Mouse (Mus musculus) neural tube, embryonic 14.5 days (tissue): Measurements from ENCODE around the gene Tsr1. TPM values are rescaled to one million over a fixed set of nuclear protein-coding genes. Genes with fewer than 3 reads are reported as not detected.

Experiments
- ATAC-seq: fragments of 200-750 bp; cut with Nextera tagmentation; 2 replicates; pipeline ENCODE4 v1.8.0; 2017; ENCODE audit warnings: low read depth, mild to moderate bottlenecking, moderate TSS enrichment, moderate library complexity
- H3K27ac ChIP-seq: fragments of 300-500 bp; sonication (generic); 2 replicates; pipeline ENCODE4 v1.5.1; 2014; ENCODE audit warnings: low read depth, mild to moderate bottlenecking, control low read depth, low read length, moderate library complexity, mixed read lengths
- H3K27me3 ChIP-seq: fragments of 300-500 bp; sonication (generic); 2 replicates; pipeline ENCODE4 v1.6.1; 2014; ENCODE audit warnings: low read length; ENCODE audit not compliant: control insufficient read depth, insufficient read depth
- H3K36me3 ChIP-seq: fragments of 300-500 bp; sonication (generic); 2 replicates; pipeline ENCODE4 v1.6.1; 2014; ENCODE audit warnings: low read length, mixed read lengths; ENCODE audit not compliant: control insufficient read depth, insufficient read depth
- H3K4me1 ChIP-seq: fragments of 300-500 bp; sonication (generic); 2 replicates; pipeline ENCODE4 v1.6.1; 2014; ENCODE audit warnings: low read length; ENCODE audit not compliant: control insufficient read depth, insufficient read depth
- H3K4me2 ChIP-seq: fragments of 300-500 bp; sonication (generic); 2 replicates; pipeline ENCODE4 v1.6.1; 2014; ENCODE audit warnings: mild to moderate bottlenecking, low read depth, low read length, control low read depth
- H3K4me3 ChIP-seq: fragments of 300-500 bp; sonication (generic); 2 replicates; pipeline ENCODE4 v1.5.1; 2014; ENCODE audit warnings: low read depth, low read length, control low read depth, mixed read lengths
- H3K9ac ChIP-seq: fragments of 300-500 bp; sonication (generic); replicated peaks from 2 replicates; pipeline ENCODE4 v1.6.1; 2014; ENCODE audit warnings: low read depth, mild to moderate bottlenecking, control low read depth, low read length, mixed read lengths
- H3K9me3 ChIP-seq: fragments of 300-500 bp; sonication (generic); 2 replicates; pipeline ENCODE4 v1.6.1; 2016; ENCODE audit warnings: low read length; ENCODE audit not compliant: control insufficient read depth
- WGBS: fragments of 180-500 bp; shearing (Covaris S2); extraction: QIAGEN DNeasy Blood & Tissue Kit; methylation state at CpG from one replicate; pipeline ENCODE4 v1.1.7; 2014; 5-methylcytosine and 5-hydroxymethylcytosine counted together
- polyA plus RNA-seq: library from polyadenylated mRNA; unstranded; fragments of >200 nt; fragmentation: Nextera tagmentation; extraction: Ambion mirVana; gene quantifications from 2 replicates; pipeline ENCODE4 v1.2.1, GENCODE M21; 2014

Tsr1 gene
- polyA plus RNA-seq, 1 experiment from 2014 or later, result 27.9 TPM

DNA sequence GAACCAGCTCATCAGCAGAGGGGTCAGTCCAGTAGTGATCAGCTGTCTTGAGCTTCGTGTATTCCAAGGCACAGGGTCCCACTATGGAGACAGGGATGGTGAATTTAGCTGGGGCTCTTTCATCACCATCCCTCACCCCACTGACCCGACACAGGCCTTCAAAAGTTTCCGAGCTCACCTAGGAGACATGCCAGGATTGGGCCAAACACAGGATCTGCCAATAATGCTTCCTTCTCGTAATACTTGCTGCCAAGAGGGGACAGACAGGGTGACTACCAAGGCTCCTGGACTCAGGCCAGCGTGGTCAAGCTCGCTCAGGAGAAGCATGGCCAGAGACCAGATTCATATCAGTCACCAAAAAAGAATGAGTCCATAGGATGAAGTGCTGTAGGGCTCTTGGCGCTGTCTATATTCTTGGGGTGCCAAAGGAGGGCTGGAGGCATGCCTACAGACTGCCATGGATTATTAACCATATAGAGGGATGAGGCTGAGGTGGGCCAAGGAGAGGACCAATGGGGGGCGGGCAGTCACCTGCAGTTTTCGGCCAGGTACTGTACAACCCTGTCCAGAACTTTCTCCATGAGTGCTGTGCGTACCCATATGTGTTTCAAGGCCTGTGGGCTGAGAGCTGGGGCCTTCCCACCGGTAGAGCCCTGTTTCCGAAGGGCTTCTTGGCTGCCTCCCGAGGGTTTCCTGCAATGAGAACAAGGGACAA, 29.7 kb upstream of the Tsr1 start:
- no peak for ATAC-seq

DNA sequence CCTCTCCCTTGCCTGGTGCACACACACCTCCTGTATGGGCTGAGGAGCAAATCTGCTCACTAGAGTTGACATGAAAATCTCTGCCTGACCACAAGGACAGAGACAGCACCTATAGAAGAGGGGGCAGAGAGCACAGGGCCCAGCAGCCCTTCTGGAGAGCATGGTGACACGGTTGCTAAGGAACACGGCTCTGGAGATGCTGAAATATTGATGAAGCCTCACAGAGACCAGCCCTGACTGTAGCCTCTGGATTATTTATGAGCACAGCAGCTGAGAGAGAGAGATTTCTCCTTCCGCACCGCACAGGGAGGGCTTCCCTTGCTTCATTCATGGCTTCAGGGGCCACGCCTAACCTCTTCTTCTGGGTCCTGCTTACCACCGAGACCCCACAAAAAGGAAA, 28.3 kb upstream of the Tsr1 start:
- Histone ChIP-seq H3K9me3 (no peaks in the 10 kb centered on the region), H3K4me2 (no peak overlapping the region), H3K9ac (no peak overlapping the region), H3K36me3 (peaks cover 12% of the 10 kb centered on the region; the same call in 1 of the 2 replicates), H3K4me3 (no peak overlapping the region), H3K4me1 (peaks cover 25% of the 10 kb centered on the region), H3K27ac (peak overlapping the region; percentile 63), H3K27me3 (no peaks in the 10 kb centered on the region)
- 53% methylated on average over 6 of the region's 6 CpGs for WGBS
- ATAC-seq, result peak; percentile 80

More for the DNA sequence above, 29.7 kb upstream of the Tsr1 start:
- no peak overlapping the region for H3K4me2 ChIP-seq
- no peaks in the 10 kb centered on the region for H3K27me3 ChIP-seq
- H3K9me3 ChIP-seq, result no peaks in the 10 kb centered on the region
- H3K4me1 ChIP-seq, result peaks cover 25% of the 10 kb centered on the region
- WGBS, result 88% methylated on average over 13 of the region's 13 CpGs
- H3K9ac ChIP-seq, result no peak overlapping the region
- H3K36me3 ChIP-seq, result peaks cover 16% of the 10 kb centered on the region; the same call in 1 of the 2 replicates
- H3K27ac ChIP-seq, result no peak overlapping the region
- no peak overlapping the region for H3K4me3 ChIP-seq

DNA sequence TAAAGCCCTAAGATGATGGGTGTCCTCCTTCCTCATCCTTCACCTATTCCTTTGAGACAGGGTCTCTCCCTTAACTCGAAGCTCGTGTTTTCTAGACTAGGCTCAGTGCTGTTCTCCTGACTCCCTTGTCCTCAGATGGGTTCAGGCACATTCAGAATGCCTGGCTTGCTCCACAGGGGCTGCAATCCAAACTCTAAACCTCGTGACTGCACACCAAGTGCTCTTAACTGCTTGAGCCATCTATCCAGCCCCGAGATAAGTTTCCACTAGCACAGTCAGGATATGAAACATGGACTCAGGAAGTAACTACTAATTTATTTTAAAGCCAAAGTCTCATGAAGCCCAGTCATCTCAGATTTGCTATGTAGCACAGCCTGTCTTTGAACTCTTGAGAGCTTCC, 27.3 kb upstream of the Tsr1 start:
- peaks cover 12% of the 10 kb centered on the region; the same call in 1 of the 2 replicates for H3K36me3 ChIP-seq
- peaks cover 27% of the 10 kb centered on the region for H3K4me1 ChIP-seq
- WGBS, result 70% methylated on average over 4 of the region's 4 CpGs
- no peaks in the 10 kb centered on the region for H3K27me3 ChIP-seq
- no peak overlapping the region for H3K4me3 ChIP-seq
- no peak for ATAC-seq
- H3K4me2 ChIP-seq, result no peak overlapping the region
- H3K9me3 ChIP-seq, result no peaks in the 10 kb centered on the region
- H3K9ac ChIP-seq, result no peak overlapping the region
- H3K27ac ChIP-seq, result peak overlapping the region; percentile 62; the same call in 1 of the 2 replicates

DNA sequence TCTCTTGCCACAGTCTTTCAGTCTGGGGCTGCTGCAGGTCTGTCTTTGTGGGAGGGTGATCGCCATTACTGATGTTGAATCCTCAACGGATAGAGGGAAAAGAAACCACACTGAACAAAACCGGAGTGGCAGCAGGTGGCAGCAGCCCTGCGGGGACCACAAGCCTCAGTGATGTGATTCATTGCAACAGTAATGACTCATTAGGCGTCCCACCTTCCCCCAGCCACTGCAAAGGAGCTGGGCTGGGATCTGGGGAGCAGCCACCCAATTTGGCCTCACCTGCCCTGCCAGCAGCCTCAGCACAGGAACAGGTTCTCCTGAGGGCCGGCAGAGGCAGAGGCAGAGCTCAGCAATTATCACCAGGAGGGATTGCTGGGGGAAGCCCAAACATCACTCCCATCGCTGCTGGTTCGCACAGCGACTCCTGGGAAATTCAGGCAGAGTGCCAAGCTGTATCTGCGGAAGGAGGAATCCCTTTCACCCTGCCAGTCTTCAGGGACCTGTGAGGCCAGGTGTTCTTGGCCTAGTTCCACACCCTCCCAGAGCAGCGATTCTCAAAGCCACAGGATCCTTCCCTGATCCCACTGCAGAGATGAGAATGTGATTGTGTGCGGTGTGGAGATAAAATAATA, 26.8 kb upstream of the Tsr1 start:
- Histone ChIP-seq H3K9ac (no peak overlapping the region), H3K27ac (peak overlapping the region; percentile 62; the same call in 1 of the 2 replicates), H3K4me1 (peaks cover 28% of the 10 kb centered on the region), H3K27me3 (no peaks in the 10 kb centered on the region), H3K4me2 (no peak overlapping the region), H3K9me3 (no peaks in the 10 kb centered on the region), H3K36me3 (peaks cover 12% of the 10 kb centered on the region; the same call in 1 of the 2 replicates), H3K4me3 (no peak overlapping the region)
- ATAC-seq, result 0 out of 2 replicates have a peak, but pooled peaks have one; percentile 16
- WGBS, result 12% methylated on average over 12 of the region's 12 CpGs

DNA sequence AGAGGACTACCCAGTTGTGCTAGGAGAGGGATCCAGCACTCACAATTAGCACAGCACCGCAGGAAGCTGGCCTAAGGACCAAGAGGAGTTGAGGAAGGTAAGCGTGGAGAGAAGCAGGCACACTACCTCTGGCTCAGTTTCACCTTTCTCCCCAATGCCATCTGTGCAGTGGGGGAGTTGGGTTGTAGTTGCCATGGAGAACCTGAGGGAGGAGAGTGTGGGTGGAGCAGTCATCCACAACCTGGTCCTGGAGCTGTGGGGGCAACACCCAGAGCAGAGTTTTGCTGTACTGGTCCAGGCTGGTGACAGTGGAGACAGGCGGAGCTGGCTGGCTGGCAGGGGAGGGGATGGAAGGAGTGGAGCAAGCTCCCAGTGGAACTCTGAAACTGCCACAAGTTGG, 23.2 kb upstream of the Tsr1 start:
- H3K27ac ChIP-seq, result no peak overlapping the region
- no peak overlapping the region for H3K9ac ChIP-seq
- H3K4me2 ChIP-seq, result no peak overlapping the region
- no peaks in the 10 kb centered on the region for H3K36me3 ChIP-seq
- no peak overlapping the region for H3K4me3 ChIP-seq
- H3K9me3 ChIP-seq, result no peaks in the 10 kb centered on the region
- peaks cover 31% of the 10 kb centered on the region for H3K4me1 ChIP-seq
- ATAC-seq, result no peak
- H3K27me3 ChIP-seq, result no peaks in the 10 kb centered on the region
- 73% methylated on average over 3 of the region's 3 CpGs for WGBS

DNA sequence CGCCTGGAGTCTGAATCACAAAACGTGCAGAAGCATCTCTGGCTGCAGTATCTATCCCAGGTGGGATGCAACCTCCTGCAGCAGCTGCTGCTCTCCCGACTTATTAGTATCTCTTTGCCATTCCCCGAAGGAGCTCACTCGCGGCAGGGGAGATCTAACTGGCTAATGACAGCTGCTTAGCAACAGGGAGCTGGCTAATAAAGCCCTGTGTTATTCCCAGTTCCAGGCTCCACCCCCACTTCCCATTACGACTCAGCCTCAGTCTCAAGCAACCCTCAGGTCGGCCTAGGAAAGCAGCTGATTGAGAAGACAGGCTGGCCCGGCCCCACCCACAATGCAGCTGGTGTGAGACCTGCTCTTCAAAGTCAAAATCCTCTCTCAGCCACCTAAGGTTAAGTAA, 21.1 kb upstream of the Tsr1 start:
- H3K36me3 ChIP-seq, result no peaks in the 10 kb centered on the region
- no peaks in the 10 kb centered on the region for H3K9me3 ChIP-seq
- no peak overlapping the region for H3K9ac ChIP-seq
- no peaks in the 10 kb centered on the region for H3K27me3 ChIP-seq
- H3K27ac ChIP-seq, result peak overlapping the region; percentile 80
- peaks cover 21% of the 10 kb centered on the region for H3K4me1 ChIP-seq
- H3K4me2 ChIP-seq, result peak overlapping the region; percentile 29; the same call in 1 of the 2 replicates
- peak; percentile 92 for ATAC-seq
- H3K4me3 ChIP-seq, result no peak overlapping the region
- 0% methylated on average over 9 of the region's 9 CpGs for WGBS

DNA sequence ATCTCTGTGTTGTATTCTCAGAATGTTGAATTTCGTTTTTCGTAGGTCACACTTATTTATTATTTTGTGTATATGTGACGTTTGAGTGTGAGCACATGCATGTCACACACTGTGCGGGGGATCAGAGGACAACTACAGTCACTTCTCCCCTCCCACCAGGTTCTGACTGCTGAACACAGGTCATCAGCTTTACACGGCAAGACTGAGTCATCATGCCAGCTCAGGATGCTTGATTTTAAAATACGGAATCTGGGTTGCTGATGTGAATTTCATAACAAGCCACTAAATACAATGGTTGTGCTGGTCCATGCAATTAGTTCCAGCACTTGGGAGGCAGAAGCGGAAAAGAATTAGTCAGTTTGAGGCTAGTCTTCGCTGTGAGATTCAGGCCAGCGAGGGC, 16.9 kb upstream of the Tsr1 start:
- ATAC-seq, result no peak

DNA sequence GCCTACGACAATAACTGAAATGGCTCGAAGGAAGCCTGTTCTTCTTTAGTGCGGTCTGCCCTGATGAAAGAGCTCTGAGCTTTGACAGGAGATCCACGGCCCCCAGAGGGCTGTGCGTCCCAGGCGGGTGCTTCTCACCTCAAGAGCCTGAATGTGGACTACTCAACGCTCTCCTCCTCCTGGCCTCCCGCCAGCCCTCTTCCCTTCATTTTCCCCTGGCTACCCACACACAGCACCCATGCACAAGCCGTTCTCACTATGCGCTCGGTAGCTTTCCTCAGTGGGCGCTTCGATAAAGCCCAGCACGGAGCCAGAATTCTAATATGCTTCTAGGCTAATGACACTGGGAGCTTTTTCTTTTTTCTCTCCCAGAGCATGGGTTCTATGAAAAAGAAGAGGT, 15.9 kb upstream of the Tsr1 start:
- Histone ChIP-seq H3K9me3 (no peaks in the 10 kb centered on the region), H3K4me1 (peaks cover 10% of the 10 kb centered on the region; the same call in 1 of the 2 replicates), H3K36me3 (no peaks in the 10 kb centered on the region), H3K9ac (no peak overlapping the region), H3K4me3 (no peak overlapping the region), H3K4me2 (no peak overlapping the region), H3K27me3 (no peaks in the 10 kb centered on the region), H3K27ac (no peak overlapping the region)
- no peak for ATAC-seq
- WGBS, result 51% methylated on average over 14 of the region's 14 CpGs

More for the DNA sequence above, 16.9 kb upstream of the Tsr1 start:
- WGBS, result 91% methylated on average over 9 of the region's 9 CpGs
- Histone ChIP-seq H3K4me1 (peaks cover 20% of the 10 kb centered on the region; the same call in 1 of the 2 replicates), H3K27me3 (no peaks in the 10 kb centered on the region), H3K9ac (no peak overlapping the region), H3K9me3 (no peaks in the 10 kb centered on the region), H3K27ac (no peak overlapping the region), H3K36me3 (no peaks in the 10 kb centered on the region), H3K4me3 (no peak overlapping the region), H3K4me2 (no peak overlapping the region)

DNA sequence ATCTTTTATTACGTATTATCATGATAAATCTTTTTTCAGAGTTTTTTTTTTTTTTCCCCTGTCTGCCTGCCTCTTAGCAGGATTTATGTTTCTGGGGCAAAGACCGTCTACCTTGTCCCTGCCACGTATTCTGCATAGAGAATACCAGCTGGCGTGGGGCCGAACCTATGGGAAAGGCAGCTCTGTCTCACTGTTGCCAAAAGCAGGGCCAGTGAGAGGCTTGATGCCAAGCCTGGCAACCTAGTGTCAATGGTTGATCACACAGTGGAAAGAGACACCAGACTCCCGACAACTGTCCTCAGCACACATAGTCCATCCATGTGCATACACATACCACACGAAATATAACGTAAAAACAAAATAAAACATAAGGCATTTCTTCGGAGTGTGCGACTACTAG, 14.8 kb upstream of the Tsr1 start:
- H3K27ac ChIP-seq, result no peak overlapping the region
- no peaks in the 10 kb centered on the region for H3K27me3 ChIP-seq
- H3K36me3 ChIP-seq, result no peaks in the 10 kb centered on the region
- H3K9ac ChIP-seq, result no peak overlapping the region
- peaks cover 9% of the 10 kb centered on the region; the same call in 1 of the 2 replicates for H3K4me1 ChIP-seq
- no peak for ATAC-seq
- 82% methylated on average over 10 of the region's 10 CpGs for WGBS
- H3K4me2 ChIP-seq, result no peak overlapping the region
- H3K9me3 ChIP-seq, result no peaks in the 10 kb centered on the region
- no peak overlapping the region for H3K4me3 ChIP-seq
